Mouse (Mus musculus): ENCODE measurements around the gene H2-Q10.
"Not testable (repeated sequence)": the region's sequence is repeated elsewhere in the genome, so short reads cannot be mapped to it uniquely, and the experiment has no call there.

The H2-Q10 gene

GRCm38 (mm10) chr17:35458247-35458646, 11.6 kb upstream of the H2-Q10 start:
- not testable (repeated sequence) for DNase-seq (ENCODE audit: low spot score)

- not testable (repeated sequence) for DNase-seq (ENCODE audit: low spot score)
Measured at GRCm38 (mm10) chr17:35460513-35461341, 9.2 kb upstream of the H2-Q10 start.

GRCm38 (mm10) chr17:35465651-35466050, 4.2 kb upstream of the H2-Q10 start:
- DNase-seq (ENCODE audit: low spot score) = not testable (repeated sequence)

GRCm38 (mm10) chr17:35468936-35469335, 953 bp upstream of the H2-Q10 start:
- not testable (repeated sequence) for DNase-seq (ENCODE audit: low spot score)

GRCm38 (mm10) chr17:35484066-35484465, 14.2 kb downstream of the H2-Q10 start:
- peak; percentile 50 for DNase-seq (ENCODE audit: low spot score)

GRCm38 (mm10) chr17:35485702-35486101, 15.8 kb downstream of the H2-Q10 start:
- peak; percentile 48 for DNase-seq (ENCODE audit: low spot score)

GRCm38 (mm10) chr17:35486726-35487125, 16.8 kb downstream of the H2-Q10 start:
- no peak for DNase-seq (ENCODE audit: low spot score)

GRCm38 (mm10) chr17:35488041-35488440, 18.2 kb downstream of the H2-Q10 start:
- no peak for DNase-seq (ENCODE audit: low spot score)

- DNase-seq (ENCODE audit: low spot score) = no peak
Measured at GRCm38 (mm10) chr17:35490320-35490719, 20.4 kb downstream of the H2-Q10 start.

- no peak for DNase-seq (ENCODE audit: low spot score)
Measured at GRCm38 (mm10) chr17:35497124-35497523, 27.2 kb downstream of the H2-Q10 start.

- DNase-seq (ENCODE audit: low spot score) = no peak
Measured at GRCm38 (mm10) chr17:35502226-35502625, 32.3 kb downstream of the H2-Q10 start.

GRCm38 (mm10) chr17:35502762-35503161, 32.9 kb downstream of the H2-Q10 start:
- DNase-seq (ENCODE audit: low spot score) = no peak

- no peak for DNase-seq (ENCODE audit: low spot score)
Measured at GRCm38 (mm10) chr17:35503849-35504248, 34.0 kb downstream of the H2-Q10 start.

- DNase-seq (ENCODE audit: low spot score) = no peak
Measured at GRCm38 (mm10) chr17:35504628-35505481, 35.0 kb downstream of the H2-Q10 start.

GRCm38 (mm10) chr17:35505776-35506175, 35.9 kb downstream of the H2-Q10 start, which contains the start of gene Pou5f1:
Gene Pou5f1, plus strand, starts transcription at chr17:35506018.
- DNase-seq (ENCODE audit: low spot score) = no peak

- DNase-seq (ENCODE audit: low spot score) = no peak
Measured at GRCm38 (mm10) chr17:35506881-35507280, 37.0 kb downstream of the H2-Q10 start.

- DNase-seq (ENCODE audit: low spot score) = no peak
Measured at GRCm38 (mm10) chr17:35507556-35508260, 37.8 kb downstream of the H2-Q10 start.

GRCm38 (mm10) chr17:35508279-35508678, 38.4 kb downstream of the H2-Q10 start:
- DNase-seq (ENCODE audit: low spot score) = not testable (repeated sequence)

GRCm38 (mm10) chr17:35509284-35509683, 39.4 kb downstream of the H2-Q10 start:
- DNase-seq (ENCODE audit: low spot score) = no peak

- DNase-seq (ENCODE audit: low spot score) = no peak
Measured at GRCm38 (mm10) chr17:35512916-35513626, 43.2 kb downstream of the H2-Q10 start.

- peak; percentile 56 for DNase-seq (ENCODE audit: low spot score)
Measured at GRCm38 (mm10) chr17:35513886-35514285, 44.0 kb downstream of the H2-Q10 start.

Measured in testis, postnatal 14 days (tissue).